Mouse (Mus musculus) liver, adult 2 months (tissue): ENCODE measurements at regions not wholly inside any gene's neighbourhood (a gene's known extent, or its start where the extent isn't known, plus 50 kb on each side); places are given as distances from the start of the nearest gene placed in this dataset.

Source experiments
- DNase-seq: peaks from one replicate; pipeline ENCODE4 v3.0.0-alpha.2; 2011; ENCODE audit warnings: low read depth, low spot score; ENCODE audit errors: extremely low read depth
- H3K27ac ChIP-seq: fragments of 200-500 bp; replicated peaks from 2 replicates; pipeline ENCODE4 v1.5.1; 2012; ENCODE audit warnings: low read depth, mild to moderate bottlenecking, control low read depth, inconsistent platforms, low read length; ENCODE audit not compliant: insufficient read depth
- H3K27me3 ChIP-seq: fragments of 200-500 bp; 2 replicates; pipeline ENCODE4 v1.6.1; 2012; ENCODE audit warnings: mild to moderate bottlenecking, moderate library complexity, low read length, inconsistent platforms; ENCODE audit not compliant: control insufficient read depth, insufficient read depth
- H3K36me3 ChIP-seq: fragments of 200-500 bp; 2 replicates; pipeline ENCODE4 v1.6.1; 2012; ENCODE audit warnings: low read length, inconsistent platforms; ENCODE audit not compliant: control insufficient read depth, insufficient read depth
- H3K4me1 ChIP-seq: fragments of 200-500 bp; 2 replicates; pipeline ENCODE4 v1.6.1; 2011; ENCODE audit warnings: low read length; ENCODE audit not compliant: control insufficient read depth, insufficient read depth
- H3K4me3 ChIP-seq: fragments of 200-500 bp; 2 replicates; pipeline ENCODE4 v1.5.1; 2011; ENCODE audit warnings: low read depth, mild to moderate bottlenecking, control low read depth, low read length, moderate library complexity; ENCODE audit not compliant: insufficient read depth
- H3K79me2 ChIP-seq: fragments of 200-500 bp; 2 replicates; pipeline ENCODE4 v1.6.1; 2012; ENCODE audit warnings: inconsistent platforms, mild to moderate bottlenecking, low read length, moderate library complexity; ENCODE audit not compliant: control insufficient read depth, insufficient read depth
- H3K9ac ChIP-seq: fragments of 200-500 bp; 2 replicates; pipeline ENCODE4 v1.6.1; 2012; ENCODE audit warnings: low read depth, mild to moderate bottlenecking, control low read depth, inconsistent platforms, low read length
- CTCF ChIP-seq: fragments of 200-500 bp; IDR thresholded peaks from 2 replicates; pipeline ENCODE4 v1.5.1; 2011; ENCODE audit warnings: low read depth, low read length, control low read depth
- POLR2A ChIP-seq: fragments of 200-500 bp; IDR thresholded peaks from 2 replicates; pipeline ENCODE4 v1.6.1; 2011; ENCODE audit warnings: low read length, control low read depth; ENCODE audit not compliant: insufficient read depth; ENCODE audit errors: extremely low read depth
- WGBS: fragments of 180-500 bp; shearing (Covaris S2); methylation state at CpG from one replicate; pipeline ENCODE4 v1.1.7; 2018; 5-methylcytosine and 5-hydroxymethylcytosine counted together

GRCm38 (mm10) chr5:133124223-133124622, 581.1 kb upstream of the Auts2 start:
- H3K27me3 ChIP-seq: no peaks in the 10 kb centered on the region
- TF ChIP-seq CTCF: no peak
- TF ChIP-seq POLR2A: no peak
- no peaks in the 10 kb centered on the region for H3K4me1 ChIP-seq
- no peak overlapping the region for H3K27ac ChIP-seq
- DNase-seq: no peak
- H3K36me3 ChIP-seq: no peaks in the 10 kb centered on the region
- H3K9ac ChIP-seq: no peak overlapping the region
- H3K79me2 ChIP-seq: no peaks in the 10 kb centered on the region
- H3K4me3 ChIP-seq: no peak overlapping the region
- WGBS: 83% methylated on average over 2 of the region's 2 CpGs

- H3K4me3 ChIP-seq: no peak overlapping the region
- no peak overlapping the region for H3K9ac ChIP-seq
- no peak for TF ChIP-seq POLR2A
- TF ChIP-seq CTCF: no peak
- no peaks in the 10 kb centered on the region for H3K4me1 ChIP-seq
- DNase-seq: no peak
- no peak overlapping the region for H3K27ac ChIP-seq
- H3K79me2 ChIP-seq: no peaks in the 10 kb centered on the region
- H3K36me3 ChIP-seq: no peaks in the 10 kb centered on the region
- H3K27me3 ChIP-seq: no peaks in the 10 kb centered on the region
- WGBS: 88% methylated on average over 4 of the region's 4 CpGs
Measured at GRCm38 (mm10) chr5:133113946-133114345, 570.8 kb upstream of the Auts2 start.

GRCm38 (mm10) chr5:133113183-133113582, 570.0 kb upstream of the Auts2 start:
- Histone ChIP-seq H3K9ac (no peak overlapping the region), H3K36me3 (no peaks in the 10 kb centered on the region), H3K27ac (no peak overlapping the region), H3K79me2 (no peaks in the 10 kb centered on the region), H3K4me3 (no peak overlapping the region), H3K4me1 (no peaks in the 10 kb centered on the region), H3K27me3 (no peaks in the 10 kb centered on the region)
- WGBS: 96% methylated on average over 2 of the region's 2 CpGs
- no peak for DNase-seq
- TF ChIP-seq POLR2A (no peak), CTCF (no peak)

- TF ChIP-seq CTCF (no peak), POLR2A (no peak)
- no peak overlapping the region for H3K4me3 ChIP-seq
- no peak overlapping the region for H3K9ac ChIP-seq
- WGBS: 49% methylated on average over 8 of the region's 8 CpGs
- no peaks in the 10 kb centered on the region for H3K27me3 ChIP-seq
- no peaks in the 10 kb centered on the region for H3K36me3 ChIP-seq
- no peaks in the 10 kb centered on the region for H3K79me2 ChIP-seq
- no peak overlapping the region for H3K27ac ChIP-seq
- no peak for DNase-seq
- no peaks in the 10 kb centered on the region for H3K4me1 ChIP-seq
Measured at GRCm38 (mm10) chr5:133106691-133107354, 563.7 kb upstream of the Auts2 start.

- Histone ChIP-seq H3K79me2 (no peaks in the 10 kb centered on the region), H3K27me3 (no peaks in the 10 kb centered on the region), H3K36me3 (no peaks in the 10 kb centered on the region), H3K4me3 (no peak overlapping the region), H3K27ac (no peak overlapping the region), H3K4me1 (no peaks in the 10 kb centered on the region), H3K9ac (no peak overlapping the region)
- no peak for TF ChIP-seq CTCF
- no peak for TF ChIP-seq POLR2A
- WGBS: 52% methylated on average over 1 of the region's 1 CpGs
- no peak for DNase-seq
Measured at GRCm38 (mm10) chr5:133096340-133096739, 553.2 kb upstream of the Auts2 start.

GRCm38 (mm10) chr5:133084859-133085258, 541.7 kb upstream of the Auts2 start:
- Histone ChIP-seq H3K79me2 (no peaks in the 10 kb centered on the region), H3K36me3 (no peaks in the 10 kb centered on the region), H3K4me3 (no peak overlapping the region), H3K4me1 (no peaks in the 10 kb centered on the region), H3K27ac (no peak overlapping the region), H3K9ac (no peak overlapping the region), H3K27me3 (no peaks in the 10 kb centered on the region)
- no peak for DNase-seq
- TF ChIP-seq CTCF: no peak
- no peak for TF ChIP-seq POLR2A
- 75% methylated on average over 1 of the region's 1 CpGs for WGBS
